Mouse (Mus musculus) testis, adult 2 months (tissue): ENCODE measurements around the gene Ptprd.

Experiments used
- CTCF ChIP-seq: fragments of 200-500 bp; IDR thresholded peaks from 2 replicates; pipeline ENCODE4 v1.5.1; 2012; ENCODE audit warnings: low read depth, mild to moderate bottlenecking, inconsistent platforms, low read length, moderate library complexity; ENCODE audit not compliant: control insufficient read depth, insufficient read depth, insufficient replicate concordance
- POLR2A ChIP-seq: fragments of 200-500 bp; IDR thresholded peaks from 2 replicates; pipeline ENCODE4 v1.6.1; 2012; ENCODE audit warnings: low read depth, mild to moderate bottlenecking, inconsistent platforms, low read length, moderate library complexity; ENCODE audit not compliant: control insufficient read depth

- TF ChIP-seq POLR2A: no peak
- TF ChIP-seq CTCF: no peak
Measured at GRCm38 (mm10) chr4:76996172-76996571, 1215.6 kb downstream of the Ptprd start.
